ENCODE assay signal across 20 mouse cellular contexts in genomic region chr16:17865293-17865692, GRCm38 (mm10). TPM values are rescaled to one million over a fixed set of nuclear protein-coding genes. Genes with fewer than 3 reads are reported as not detected.
DNase-seq lines count a peak whose midpoint lies in the region; ATAC-seq and TF ChIP-seq lines count a peak whose summit lies in the region.
"Had no signal": no experiment of that assay in that cellular context is flagged by ENCODE, and none has a peak within 500 bp of the region (broad histone marks: within the 10 kb centered on the region; RNA-seq: fewer than 3 reads in every experiment).

No protein-coding gene starts in this region.

- TF ChIP-seq CTCF in kidney, postnatal 0 days (IDR thresholded peaks at IDR 0.05; ENCODE audit: low read depth) = no peak
- no peak for TF ChIP-seq CTCF in intestine, postnatal 0 days (IDR thresholded peaks at IDR 0.05; ENCODE audit: low read depth)
- no peak for TF ChIP-seq CTCF in layer of hippocampus, adult 2 months (conservative IDR thresholded peaks at IDR 0.05)

- no peaks in the 10 kb centered on the region for H3K9me3 ChIP-seq in kidney, postnatal 0 days (replicated peaks; ENCODE audit: low read length)
- no peaks in the 10 kb centered on the region for H3K9me3 ChIP-seq in intestine, postnatal 0 days (ENCODE audit: control insufficient read depth)
- H3K9me3 ChIP-seq: forebrain, embryonic 15.5 days; heart, embryonic 15.5 days; hindbrain, embryonic 13.5 days had no signal

- DNase-seq in kidney, adult 11 months = peak; percentile 15
- no peak for DNase-seq in kidney, postnatal 10 days
- DNase-seq in kidney, postnatal 0 days (ENCODE audit: low spot score) = peak; percentile 11
- no peak for DNase-seq in kidney, adult 18-20 months
- DNase-seq in layer of hippocampus, adult 2 months (ENCODE audit: low spot score in 2 of 2) = no peak
- DNase-seq: adrenal gland, adult 2 months; adrenal gland, postnatal 25 days; gastrocnemius, postnatal 36 days; heart, adult 18-20 months; heart, postnatal 14 days had no signal

- no peaks in the 10 kb centered on the region for H3K27me3 ChIP-seq in kidney, postnatal 0 days (ENCODE audit: insufficient read depth, low read length)
- no peaks in the 10 kb centered on the region for H3K27me3 ChIP-seq in intestine, postnatal 0 days (replicated peaks; ENCODE audit: control insufficient read depth, insufficient read depth, low read length)
- H3K27me3 ChIP-seq: forebrain, embryonic 15.5 days; heart, embryonic 15.5 days; hindbrain, embryonic 13.5 days had no signal

- H3K27ac ChIP-seq in kidney, postnatal 0 days = no peak overlapping the region
- no peak overlapping the region for H3K27ac ChIP-seq in intestine, postnatal 0 days (ENCODE audit: low read depth, low read length)
- no peak overlapping the region for H3K27ac ChIP-seq in layer of hippocampus, adult 2 months
- H3K27ac ChIP-seq: forebrain, embryonic 15.5 days; heart, embryonic 15.5 days; hindbrain, embryonic 13.5 days had no signal

- H3K4me3 ChIP-seq in kidney, postnatal 0 days (replicated peaks; ENCODE audit: low read depth, low read length) = no peak overlapping the region
- H3K4me3 ChIP-seq in intestine, postnatal 0 days (ENCODE audit: low read depth, low read length) = no peak overlapping the region
- H3K4me3 ChIP-seq in layer of hippocampus, adult 2 months = no peak overlapping the region
- H3K4me3 ChIP-seq: forebrain, embryonic 15.5 days; heart, embryonic 15.5 days; hindbrain, embryonic 13.5 days had no signal

- no peak for ATAC-seq in kidney, postnatal 0 days (replicated peaks; ENCODE audit: low FRiP score, low read depth)
- peak; percentile 56 for ATAC-seq in intestine, postnatal 0 days
- ATAC-seq: forebrain, embryonic 15.5 days had no signal

- 63% methylated on average over 2 of the region's 2 CpGs for WGBS in kidney, postnatal 0 days
- 37% methylated on average over 2 of the region's 2 CpGs for WGBS in intestine, postnatal 0 days

- H3K36me3 ChIP-seq in kidney, postnatal 0 days (ENCODE audit: insufficient read depth, low read length) = peaks cover 8% of the 10 kb centered on the region; the same call in 1 of the 2 replicates
- peaks cover 10% of the 10 kb centered on the region; the same call in 1 of the 2 replicates for H3K36me3 ChIP-seq in intestine, postnatal 0 days (ENCODE audit: control insufficient read depth, insufficient read depth)

- H3K9ac ChIP-seq in kidney, postnatal 0 days (ENCODE audit: low read depth, low read length) = no peak overlapping the region
- H3K9ac ChIP-seq in intestine, postnatal 0 days (ENCODE audit: low read depth, low read length) = no peak overlapping the region
- H3K9ac ChIP-seq: forebrain, embryonic 15.5 days; heart, embryonic 15.5 days; hindbrain, embryonic 13.5 days had no signal

- H3K4me1 ChIP-seq in kidney, postnatal 0 days (replicated peaks; ENCODE audit: insufficient read depth, low read length) = no peaks in the 10 kb centered on the region
- 0 out of 2 replicates have a peak, but pooled peaks cover 2% of the 10 kb centered on the region for H3K4me1 ChIP-seq in intestine, postnatal 0 days (replicated peaks; ENCODE audit: control insufficient read depth, insufficient read depth, low read length)
- H3K4me1 ChIP-seq: forebrain, embryonic 15.5 days; heart, embryonic 15.5 days; hindbrain, embryonic 13.5 days had no signal

- H3K4me2 ChIP-seq in kidney, postnatal 0 days (ENCODE audit: low read length) = no peak overlapping the region
- no peak overlapping the region for H3K4me2 ChIP-seq in intestine, postnatal 0 days (replicated peaks; ENCODE audit: low read depth)
- H3K4me2 ChIP-seq: forebrain, embryonic 15.5 days; heart, embryonic 11.5 days; heart, embryonic 15.5 days; hindbrain, embryonic 13.5 days had no signal

RNA-seq across cellular contexts. Expression of gene Gm20518, which starts 26.2 kb away (rescaled TPM):
- 2.8 and 3.4 TPM in 2 replicates for polyA plus RNA-seq in kidney, postnatal 0 days (2015; fragmentation: Nextera tagmentation; extraction: Ambion mirVana)
- polyA plus RNA-seq in intestine, postnatal 0 days (2015; fragmentation: Nextera tagmentation; extraction: Ambion mirVana) = not detected in 2 replicates
- 1 to 10 TPM; 2.2 to 2.6 TPM for total RNA-seq in layer of hippocampus, adult 2 months (2021)
- total RNA-seq: hematopoietic stem cell, adult 5-6 weeks had no signal

RNA-seq across cellular contexts. Expression of gene Car15, which starts 27.1 kb away (rescaled TPM):
- polyA plus RNA-seq in kidney, postnatal 0 days (2015; fragmentation: Nextera tagmentation; extraction: Ambion mirVana) = 131 and 147 TPM in 2 replicates
- polyA plus RNA-seq in intestine, postnatal 0 days (2015; fragmentation: Nextera tagmentation; extraction: Ambion mirVana) = 0.39 and 0.59 TPM in 2 replicates
- 10 to 100 TPM; 13.1 to 16.8 TPM for total RNA-seq in layer of hippocampus, adult 2 months (2021)
- total RNA-seq: hematopoietic stem cell, adult 5-6 weeks had no signal

RNA-seq across cellular contexts. Expression of gene Tssk1, which starts 28.7 kb away (rescaled TPM):
- polyA plus RNA-seq in kidney, postnatal 0 days (2015; fragmentation: Nextera tagmentation; extraction: Ambion mirVana) = 0.05 TPM in 1 of 2 replicates, not detected in the other
- polyA plus RNA-seq in intestine, postnatal 0 days (2015; fragmentation: Nextera tagmentation; extraction: Ambion mirVana) = 0.04 TPM in 1 of 2 replicates, not detected in the other
- not detected for total RNA-seq in layer of hippocampus, adult 2 months (2021)
- total RNA-seq: adrenal gland, adult 2 months; ES-E14 had no signal
- polyA plus RNA-seq: embryonic facial prominence, embryonic 11.5 days; forebrain, embryonic 11.5 days had no signal

RNA-seq across cellular contexts. Expression of gene B830017H08Rik, which starts 32.4 kb away (rescaled TPM):
- polyA plus RNA-seq in kidney, postnatal 0 days (2015; fragmentation: Nextera tagmentation; extraction: Ambion mirVana) = 1.7 and 2.2 TPM in 2 replicates
- polyA plus RNA-seq in intestine, postnatal 0 days (2015; fragmentation: Nextera tagmentation; extraction: Ambion mirVana) = not detected in 2 replicates
- 1 to 10 TPM; 3.2 to 4.5 TPM for total RNA-seq in layer of hippocampus, adult 2 months (2021)
- total RNA-seq: adrenal gland, adult 2 months; adrenal gland, postnatal 25 days; ES-E14; gastrocnemius, adult 8-10 months; gastrocnemius, postnatal 36 days; heart, adult 18-20 months; heart, postnatal 14 days; hematopoietic stem cell, adult 5-6 weeks had no signal
- polyA plus RNA-seq: adrenal gland, adult 2 months; embryonic facial prominence, embryonic 11.5 days; forebrain, embryonic 11.5 days; heart, embryonic 11.5 days; heart, embryonic 15.5 days had no signal

RNA-seq across cellular contexts. Expression of gene Dgcr2, which starts 33.1 kb away (rescaled TPM):
- 57.8 and 65.4 TPM in 2 replicates for polyA plus RNA-seq in kidney, postnatal 0 days (2015; fragmentation: Nextera tagmentation; extraction: Ambion mirVana)
- 35.0 and 35.3 TPM in 2 replicates for polyA plus RNA-seq in intestine, postnatal 0 days (2015; fragmentation: Nextera tagmentation; extraction: Ambion mirVana)
- 100 to 1,000 TPM; 104 to 112 TPM for total RNA-seq in layer of hippocampus, adult 2 months (2021)

Comparison
In these comparisons a context has a peak if more than half of its experiments do, and no peak if none do; other contexts are left out.
1. DNase-seq: peak in kidney, adult 11 months (single experiment) and kidney, postnatal 0 days (single experiment); none in kidney, postnatal 10 days (single experiment), kidney, adult 18-20 months (single experiment) and layer of hippocampus, adult 2 months (0 of 2).
2. RNA of gene Car15, which starts 27.1 kb away (polyA plus RNA-seq): 131 to 147 TPM in kidney, postnatal 0 days; 0.39 to 0.59 TPM in intestine, postnatal 0 days; every median in the first group is over 10 times any median in the second.